Mouse (Mus musculus) CH12.LX (cell line): ENCODE results near the gene Slamf8. TPM values are rescaled to one million over a fixed set of nuclear protein-coding genes. Genes with fewer than 3 reads are reported as not detected.

ENCODE experiments used
- DNase-seq: peaks from one replicate; pipeline ENCODE4 v3.0.0-alpha.2; 2013; ENCODE audit errors: extremely low read depth
- H3K27ac ChIP-seq: 2 replicates; pipeline ENCODE4 v1.5.1; 2012; ENCODE audit warnings: low read depth, mild to moderate bottlenecking, control low read depth, moderate library complexity; ENCODE audit not compliant: insufficient read depth
- H3K27me3 ChIP-seq: replicated peaks from 2 replicates; pipeline ENCODE3; 2012; ENCODE audit warnings: inconsistent platforms
- H3K36me3 ChIP-seq, 2 experiments: replicated peaks in 1 of 2; 2 replicates each; pipeline versions ENCODE3 to v1.6.1; 2012; ENCODE audit warnings: inconsistent platforms in 1 of 2, low read length in 1 of 2, mild to moderate bottlenecking in 1 of 2, mixed read lengths in 1 of 2, moderate library complexity in 1 of 2; ENCODE audit not compliant: control insufficient read depth in 1 of 2, insufficient read depth in 1 of 2
- H3K4me1 ChIP-seq, 2 experiments: 2 replicates each; pipeline ENCODE4 v1.6.1; 2012; ENCODE audit warnings: inconsistent platforms in 1 of 2, moderate library complexity in 1 of 2; ENCODE audit not compliant: insufficient read depth in 2 of 2, control insufficient read depth in 1 of 2
- H3K4me2 ChIP-seq: 2 replicates; pipeline ENCODE4 v1.6.1; 2012; ENCODE audit warnings: low read depth, mild to moderate bottlenecking, control low read depth; ENCODE audit not compliant: poor library complexity, insufficient read depth, severe bottlenecking
- H3K4me3 ChIP-seq, 3 experiments: fragments of 150-350 bp in 1 of 3; sonication (generic) in 1 of 3; replicated peaks in 1 of 3; 2 replicates each; pipeline versions ENCODE3 to v1.5.1; 2011 to 2012; ENCODE audit warnings: low read depth in 2 of 3, low read length in 2 of 3, mild to moderate bottlenecking in 2 of 3, moderate library complexity in 2 of 3, control low read depth in 1 of 3, improper control_type of control experiment in 1 of 3, inconsistent platforms in 1 of 3, mixed read lengths in 1 of 3; ENCODE audit not compliant: poor library complexity in 1 of 3
- H3K79me2 ChIP-seq: replicated peaks from 2 replicates; pipeline ENCODE4 v1.6.1; 2012; ENCODE audit warnings: mild to moderate bottlenecking, moderate library complexity; ENCODE audit not compliant: control insufficient read depth, poor library complexity, insufficient read depth, severe bottlenecking; ENCODE audit errors: extremely low read depth
- H3K9ac ChIP-seq: 2 replicates; pipeline ENCODE4 v1.6.1; 2012; ENCODE audit warnings: low read depth, mild to moderate bottlenecking, control low read depth, moderate library complexity; ENCODE audit not compliant: insufficient read depth
- H3K9me3 ChIP-seq: replicated peaks from 2 replicates; pipeline ENCODE3; 2012; ENCODE audit warnings: low read length, inconsistent platforms, mixed read lengths
- BHLHE40 ChIP-seq: IDR thresholded peaks from 2 replicates; pipeline ENCODE4 v1.6.1; 2011; ENCODE audit warnings: mild to moderate bottlenecking, low read depth, low read length, improper control_type of control experiment
- E2F4 ChIP-seq: IDR thresholded peaks from 2 replicates; pipeline ENCODE4 v1.6.1; 2011; ENCODE audit warnings: low read depth, low read length, improper control_type of control experiment; ENCODE audit not compliant: insufficient replicate concordance
- EP300 ChIP-seq: IDR thresholded peaks from 2 replicates; pipeline ENCODE4 v1.6.1; 2011; ENCODE audit warnings: low read length, improper control_type of control experiment
- GABPA ChIP-seq: IDR thresholded peaks from 2 replicates; pipeline ENCODE4 v1.6.1; 2012; ENCODE audit warnings: low read depth, low read length, improper control_type of control experiment, inconsistent platforms; ENCODE audit not compliant: insufficient replicate concordance
- IRF4 ChIP-seq: IDR thresholded peaks from 2 replicates; pipeline ENCODE4 v1.6.1; 2014; ENCODE audit warnings: low read depth, mild to moderate bottlenecking, inconsistent platforms, low read length, improper control_type of control experiment
- JUND ChIP-seq: conservative IDR thresholded peaks from 2 replicates; pipeline ENCODE4 v1.6.1; 2011; ENCODE audit warnings: low read depth, low read length, improper control_type of control experiment
- KAT2A ChIP-seq: IDR thresholded peaks from 2 replicates; pipeline ENCODE4 v1.6.1; 2012; ENCODE audit warnings: low read length, improper control_type of control experiment, inconsistent platforms; ENCODE audit not compliant: insufficient replicate concordance
- MAX ChIP-seq: IDR thresholded peaks from 2 replicates; pipeline ENCODE4 v1.6.1; 2011; ENCODE audit warnings: low read length, improper control_type of control experiment
- MEF2A ChIP-seq: IDR thresholded peaks from 2 replicates; pipeline ENCODE4 v1.6.1; 2014; ENCODE audit warnings: low read depth, mild to moderate bottlenecking, inconsistent platforms, low read length, improper control_type of control experiment, borderline replicate concordance
- MXI1 ChIP-seq: IDR thresholded peaks from 2 replicates; pipeline ENCODE4 v1.6.1; 2011; ENCODE audit warnings: mild to moderate bottlenecking, low read depth, low read length, improper control_type of control experiment
- MYC ChIP-seq: IDR thresholded peaks from 2 replicates; pipeline ENCODE4 v1.6.1; 2011; ENCODE audit warnings: low read depth, mild to moderate bottlenecking, improper control_type of control experiment, low read length
- NRF1 ChIP-seq: IDR thresholded peaks from 2 replicates; pipeline ENCODE4 v1.6.1; 2014; ENCODE audit warnings: low read depth, mild to moderate bottlenecking, inconsistent platforms, low read length, improper control_type of control experiment, moderate library complexity
- SIN3A ChIP-seq: IDR thresholded peaks from 2 replicates; pipeline ENCODE4 v1.6.1; 2012; ENCODE audit warnings: low read length, improper control_type of control experiment, inconsistent platforms
- TCF12 ChIP-seq: IDR thresholded peaks from 2 replicates; pipeline ENCODE4 v1.6.1; 2014; ENCODE audit warnings: low read depth, mild to moderate bottlenecking, inconsistent platforms, low read length, improper control_type of control experiment
- ZC3H11A ChIP-seq: IDR thresholded peaks from 2 replicates; pipeline ENCODE4 v1.6.1; 2012; ENCODE audit warnings: low read depth, mild to moderate bottlenecking, inconsistent platforms, low read length, improper control_type of control experiment
- dilution Hi-C: fragments of 300-500 bp; cut with MboI; formaldehyde crosslinking; loops from 2 replicates; pipeline ENCODE4 v1.14.3; 2020; ENCODE audit warnings: low sequenced_read_pairs; ENCODE audit not compliant: extremely low pct_unique_long_range_greater_than_20kb, extremely low pct_ligation_motif_present
- in situ Hi-C: fragments of 300-500 bp; cut with MboI; formaldehyde crosslinking; loops from 3 replicates; pipeline ENCODE4 v1.14.3; 2019; ENCODE audit warnings: low sequenced_read_pairs, low pct_ligation_motif_present, low pct_unique_long_range_greater_than_20kb, mixed read lengths
- polyA plus RNA-seq: library from polyadenylated mRNA; unstranded; fragments of >175 nt; gene quantifications from 2 replicates; pipeline ENCODE4 v1.2.1, GENCODE M21; 2012; ENCODE audit warnings: low read depth; ENCODE audit not compliant: insufficient read length
- total RNA-seq, 2 experiments: library from RNA; depleted of rRNA; stranded (reverse); fragments of 300-350 nt in 1 of 2; fragments of >200 nt in 1 of 2; gene quantifications; 2 replicates each; pipeline ENCODE4 v1.2.3; 2012 to 2014

The Slamf8 gene
- total RNA-seq (2012; rRNA removed) (0.30 and 0.42 TPM in 2 replicates), total RNA-seq (2014; rRNA removed) (1.00 and 1.1 TPM in 2 replicates), polyA plus RNA-seq (1.8 and 2.3 TPM in 2 replicates)

- no peak within 1 kb of the TSS for H3K27ac ChIP-seq
- no peaks in the 10 kb centered on the region for H3K27me3 ChIP-seq
- peaks cover 8 to 24% of the 10 kb centered on the region in 2 experiments for H3K4me1 ChIP-seq
- H3K36me3 ChIP-seq, result no peaks in the 10 kb centered on the region
- H3K9ac ChIP-seq, result no peak within 1 kb of the TSS
- TF ChIP-seq JUND (peak; percentile 34), EP300 (peak; percentile 63), MAX (peak; percentile 89), NRF1 (no peak), BHLHE40 (peak; percentile 73), MXI1 (peak; percentile 72), MYC (peak; percentile 90), ZC3H11A (no peak), IRF4 (peak; percentile 76)
- TF ChIP-seq, all 38 proteins: peak for 7
- Histone ChIP-seq H3K79me2 (no peaks in the 10 kb centered on the region), H3K4me2 (peak within 1 kb of the TSS; percentile 14; the same call in 1 of the 2 replicates), H3K9me3 (no peaks in the 10 kb centered on the region), H3K4me3 (no peak within 1 kb of the TSS)
- in situ Hi-C loops, result no loop called here
- dilution Hi-C loops, result no loop called here
- peak; percentile 39 for DNase-seq
Observed at GRCm38 (mm10) chr1:172590385-172590784, at the start of gene Slamf8. TSS of gene Slamf8 (minus strand) at chr1:172590568.

- H3K79me2 ChIP-seq, result no peaks in the 10 kb centered on the region
- H3K9ac ChIP-seq, result no peak overlapping the region
- peaks cover 3% of the 10 kb centered on the region for H3K9me3 ChIP-seq
- in situ Hi-C loops, result loop anchor here (25.0 kb wide), 1 partner anchor 749 kb away; no protein-coding TSS in a partner anchor
- 0 out of 4 replicates have a peak, but pooled peaks cover 0 to 2% of the 10 kb centered on the region in 2 experiments for H3K4me1 ChIP-seq
- no peaks in the 10 kb centered on the region for H3K36me3 ChIP-seq
- no peak overlapping the region for H3K4me2 ChIP-seq
- H3K27ac ChIP-seq, result no peak overlapping the region
- H3K4me3 ChIP-seq, result no peak overlapping the region
- TF ChIP-seq SIN3A (no peak), BHLHE40 (no peak), TCF12 (no peak), ZC3H11A (no peak), KAT2A (no peak), MEF2A (no peak), MXI1 (no peak), MAX (no peak), E2F4 (no peak), GABPA (no peak)
- DNase-seq, result no peak
- H3K27me3 ChIP-seq, result no peaks in the 10 kb centered on the region
- dilution Hi-C loops, result no loop called here
Observed at GRCm38 (mm10) chr1:172638781-172639180, 48.4 kb upstream of the Slamf8 start.
